Mouse (Mus musculus) liver, adult 2 months (tissue): ENCODE measurements around the gene Rasgrp1. TPM values are rescaled to one million over a fixed set of nuclear protein-coding genes. Genes with fewer than 3 reads are reported as not detected.

Source experiments
- DNase-seq: peaks from one replicate; pipeline ENCODE4 v3.0.0-alpha.2; 2011; ENCODE audit warnings: low read depth, low spot score; ENCODE audit errors: extremely low read depth
- H3K27ac ChIP-seq: fragments of 200-500 bp; replicated peaks from 2 replicates; pipeline ENCODE4 v1.5.1; 2012; ENCODE audit warnings: low read depth, mild to moderate bottlenecking, control low read depth, inconsistent platforms, low read length; ENCODE audit not compliant: insufficient read depth
- H3K27me3 ChIP-seq: fragments of 200-500 bp; 2 replicates; pipeline ENCODE4 v1.6.1; 2012; ENCODE audit warnings: mild to moderate bottlenecking, moderate library complexity, low read length, inconsistent platforms; ENCODE audit not compliant: control insufficient read depth, insufficient read depth
- H3K36me3 ChIP-seq: fragments of 200-500 bp; 2 replicates; pipeline ENCODE4 v1.6.1; 2012; ENCODE audit warnings: low read length, inconsistent platforms; ENCODE audit not compliant: control insufficient read depth, insufficient read depth
- H3K4me1 ChIP-seq: fragments of 200-500 bp; 2 replicates; pipeline ENCODE4 v1.6.1; 2011; ENCODE audit warnings: low read length; ENCODE audit not compliant: control insufficient read depth, insufficient read depth
- H3K4me3 ChIP-seq: fragments of 200-500 bp; 2 replicates; pipeline ENCODE4 v1.5.1; 2011; ENCODE audit warnings: low read depth, mild to moderate bottlenecking, control low read depth, low read length, moderate library complexity; ENCODE audit not compliant: insufficient read depth
- H3K79me2 ChIP-seq: fragments of 200-500 bp; 2 replicates; pipeline ENCODE4 v1.6.1; 2012; ENCODE audit warnings: inconsistent platforms, mild to moderate bottlenecking, low read length, moderate library complexity; ENCODE audit not compliant: control insufficient read depth, insufficient read depth
- H3K9ac ChIP-seq: fragments of 200-500 bp; 2 replicates; pipeline ENCODE4 v1.6.1; 2012; ENCODE audit warnings: low read depth, mild to moderate bottlenecking, control low read depth, inconsistent platforms, low read length
- CTCF ChIP-seq: fragments of 200-500 bp; IDR thresholded peaks from 2 replicates; pipeline ENCODE4 v1.5.1; 2011; ENCODE audit warnings: low read depth, low read length, control low read depth
- POLR2A ChIP-seq: fragments of 200-500 bp; IDR thresholded peaks from 2 replicates; pipeline ENCODE4 v1.6.1; 2011; ENCODE audit warnings: low read length, control low read depth; ENCODE audit not compliant: insufficient read depth; ENCODE audit errors: extremely low read depth
- WGBS: fragments of 180-500 bp; shearing (Covaris S2); methylation state at CpG from one replicate; pipeline ENCODE4 v1.1.7; 2018; 5-methylcytosine and 5-hydroxymethylcytosine counted together
- polyA plus RNA-seq: library from polyadenylated mRNA; depleted of rRNA; stranded (reverse); fragments of >200 nt; gene quantifications from 2 replicates; pipeline ENCODE4 v1.2.3, GENCODE M21; 2012
- total RNA-seq: library from RNA; depleted of rRNA; stranded (reverse); fragments of >200 nt; gene quantifications from 2 replicates; pipeline ENCODE4 v1.2.3, GENCODE M21; 2014

Rasgrp1 gene
- total and polyA plus RNA-seq, 2 experiments: 0.93 to 1.5 TPM

- 63% methylated on average over 3 of the region's 3 CpGs for WGBS
- peaks cover 3% of the 10 kb centered on the region; the same call in 1 of the 2 replicates for H3K4me1 ChIP-seq
- H3K36me3 ChIP-seq: no peaks in the 10 kb centered on the region
- no peaks in the 10 kb centered on the region for H3K79me2 ChIP-seq
- H3K27ac ChIP-seq: no peak overlapping the region
- no peak for DNase-seq
- TF ChIP-seq POLR2A: no peak
- TF ChIP-seq CTCF: no peak
- peaks cover 6% of the 10 kb centered on the region; the same call in 1 of the 2 replicates for H3K27me3 ChIP-seq
- no peak overlapping the region for H3K9ac ChIP-seq
- no peak overlapping the region for H3K4me3 ChIP-seq
Observed at GRCm38 (mm10) chr2:117338501-117338900, 4.3 kb downstream of the Rasgrp1 start.

- no peak for DNase-seq
- no peaks in the 10 kb centered on the region for H3K36me3 ChIP-seq
- no peak overlapping the region for H3K9ac ChIP-seq
- TF ChIP-seq POLR2A: no peak
- no peak overlapping the region for H3K27ac ChIP-seq
- peaks cover 3% of the 10 kb centered on the region; the same call in 1 of the 2 replicates for H3K4me1 ChIP-seq
- no peaks in the 10 kb centered on the region for H3K79me2 ChIP-seq
- 91% methylated on average over 7 of the region's 7 CpGs for WGBS
- no peak overlapping the region for H3K4me3 ChIP-seq
- H3K27me3 ChIP-seq: peaks cover 6% of the 10 kb centered on the region; the same call in 1 of the 2 replicates
Observed at GRCm38 (mm10) chr2:117337902-117338301, 4.9 kb downstream of the Rasgrp1 start.

- Histone ChIP-seq H3K4me3 (no peak overlapping the region), H3K36me3 (no peaks in the 10 kb centered on the region), H3K4me1 (no peaks in the 10 kb centered on the region), H3K79me2 (no peaks in the 10 kb centered on the region), H3K27me3 (peaks cover 2% of the 10 kb centered on the region; the same call in 1 of the 2 replicates), H3K9ac (no peak overlapping the region), H3K27ac (no peak overlapping the region)
- TF ChIP-seq POLR2A (no peak), CTCF (no peak)
- no peak for DNase-seq
- whole genome bisulfite sequencing: 60% methylated on average over 5 of the region's 5 CpGs
Observed at GRCm38 (mm10) chr2:117336946-117337665, 5.7 kb downstream of the Rasgrp1 start.

GRCm38 (mm10) chr2:117335552-117336188 is 7.1 kb downstream of the Rasgrp1 start:
- DNase-seq: no peak
- TF ChIP-seq CTCF (no peak), POLR2A (no peak)
- Histone ChIP-seq H3K27me3 (no peaks in the 10 kb centered on the region), H3K9ac (no peak overlapping the region), H3K27ac (no peak overlapping the region), H3K4me1 (no peaks in the 10 kb centered on the region), H3K36me3 (no peaks in the 10 kb centered on the region), H3K4me3 (no peak overlapping the region), H3K79me2 (no peaks in the 10 kb centered on the region)
- WGBS: 27% methylated on average over 4 of the region's 4 CpGs

- DNase-seq: no peak
- 61% methylated on average over 5 of the region's 5 CpGs for WGBS
- Histone ChIP-seq H3K9ac (no peak overlapping the region), H3K4me3 (no peak overlapping the region), H3K27ac (no peak overlapping the region), H3K27me3 (no peaks in the 10 kb centered on the region), H3K4me1 (no peaks in the 10 kb centered on the region), H3K36me3 (no peaks in the 10 kb centered on the region), H3K79me2 (no peaks in the 10 kb centered on the region)
- TF ChIP-seq POLR2A (no peak), CTCF (0 out of 2 replicates have a peak, but pooled peaks have one; percentile 17)
Observed at GRCm38 (mm10) chr2:117331634-117332033, 11.2 kb downstream of the Rasgrp1 start.
